Mouse (Mus musculus) neural tube, embryonic 11.5 days (tissue): ENCODE results near the gene Cntrob. TPM values are rescaled to one million over a fixed set of nuclear protein-coding genes. Genes with fewer than 3 reads are reported as not detected.
A peak's percentile ranks its signal among the peaks of the same experiment; 100 is the strongest.

Source experiments
- ATAC-seq: fragments of 200-750 bp; cut with Nextera tagmentation; 2 replicates; pipeline ENCODE4 v1.8.0; 2017; ENCODE audit warnings: moderate number of reproducible peaks, mild to moderate bottlenecking, moderate TSS enrichment, moderate library complexity; ENCODE audit not compliant: insufficient read depth, low FRiP score, low TSS enrichment
- DNase-seq: peaks from one replicate; pipeline ENCODE4 v3.0.0-alpha.2; 2015; ENCODE audit warnings: low spot score
- H3K27ac ChIP-seq: fragments of 300-500 bp; sonication (generic); 2 replicates; pipeline ENCODE4 v1.5.1; 2014; ENCODE audit warnings: low read depth, mild to moderate bottlenecking, low read length
- H3K27me3 ChIP-seq: fragments of 300-500 bp; sonication (generic); 2 replicates; pipeline ENCODE4 v1.6.1; 2014; ENCODE audit warnings: mild to moderate bottlenecking, low read length, mixed read lengths; ENCODE audit not compliant: control insufficient read depth, insufficient read depth
- H3K36me3 ChIP-seq: fragments of 300-500 bp; sonication (generic); 2 replicates; pipeline ENCODE4 v1.6.1; 2014; ENCODE audit warnings: mild to moderate bottlenecking, low read length, moderate library complexity, mixed read lengths; ENCODE audit not compliant: control insufficient read depth, insufficient read depth
- H3K4me1 ChIP-seq: fragments of 300-500 bp; sonication (generic); 2 replicates; pipeline ENCODE4 v1.6.1; 2014; ENCODE audit warnings: low read length, mixed read lengths; ENCODE audit not compliant: control insufficient read depth, insufficient read depth
- H3K4me2 ChIP-seq: fragments of 300-500 bp; sonication (generic); 2 replicates; pipeline ENCODE4 v1.6.1; 2014; ENCODE audit warnings: low read depth, mild to moderate bottlenecking, moderate library complexity
- H3K4me3 ChIP-seq: fragments of 300-500 bp; sonication (generic); 2 replicates; pipeline ENCODE4 v1.5.1; 2014; ENCODE audit warnings: low read depth, low read length
- H3K9ac ChIP-seq: fragments of 300-500 bp; sonication (generic); 2 replicates; pipeline ENCODE4 v1.6.1; 2014; ENCODE audit warnings: mild to moderate bottlenecking, low read length
- H3K9me3 ChIP-seq: fragments of 300-500 bp; sonication (generic); 2 replicates; pipeline ENCODE4 v1.6.1; 2016; ENCODE audit warnings: low read length; ENCODE audit not compliant: control insufficient read depth
- WGBS: fragments of 180-500 bp; shearing (Covaris S2); extraction: QIAGEN DNeasy Blood & Tissue Kit; methylation state at CpG from one replicate; pipeline ENCODE4 v1.1.7; 2014; 5-methylcytosine and 5-hydroxymethylcytosine counted together
- polyA plus RNA-seq: library from polyadenylated mRNA; unstranded; fragments of >200 nt; fragmentation: Nextera tagmentation; extraction: Ambion mirVana; gene quantifications from 2 replicates; pipeline ENCODE4 v1.2.1, GENCODE M21; 2014

The Cntrob gene
- polyA plus RNA-seq, 1 experiment from 2014 or later, result 23.5 TPM

DNA sequence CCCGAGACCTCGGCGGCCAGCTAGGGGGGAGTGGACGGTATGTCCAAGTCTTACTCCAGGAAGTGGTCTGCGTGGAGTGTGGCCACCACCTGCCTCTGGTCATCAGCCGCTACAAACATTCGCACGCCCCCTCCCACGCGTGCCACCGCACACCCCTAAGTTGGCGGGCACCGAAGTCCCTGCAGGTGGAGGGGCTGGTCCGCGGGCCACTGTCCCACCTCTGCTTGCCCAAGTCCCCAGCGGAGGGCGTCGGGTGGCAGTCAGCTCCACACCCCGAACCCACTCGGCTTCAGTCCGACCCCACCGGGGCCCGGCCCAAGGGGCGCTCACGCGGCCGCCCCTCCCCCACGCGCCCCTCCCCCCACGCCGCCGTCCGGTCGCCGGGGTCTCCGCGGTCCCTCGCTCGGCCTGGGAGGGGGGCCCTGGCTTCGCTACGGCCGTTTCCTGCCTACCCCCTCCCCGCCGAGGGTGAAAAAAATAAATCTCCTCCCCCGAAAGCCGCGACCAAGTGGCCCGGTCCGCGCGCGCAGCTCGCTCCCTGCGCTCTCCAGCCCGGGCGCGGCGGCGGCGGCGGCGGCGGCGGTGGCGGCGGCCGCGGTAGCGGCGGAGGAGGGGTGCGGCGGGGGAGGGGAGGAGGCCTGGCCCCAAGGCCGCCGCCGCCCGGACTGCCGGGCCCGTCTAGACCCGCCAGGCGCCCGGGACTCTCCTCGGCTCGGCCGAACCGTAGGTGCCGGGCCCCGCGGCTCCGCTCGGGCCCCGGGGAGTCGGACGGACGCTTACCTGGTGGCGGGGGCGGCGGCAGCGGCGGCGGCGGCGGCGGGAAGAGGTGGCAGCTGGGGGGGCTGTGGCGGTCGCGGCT, 45.0 kb upstream of the Cntrob start:
- Histone ChIP-seq H3K36me3 (no peaks in the 10 kb centered on the region; the same call in 1 of the 2 replicates), H3K4me2 (peak overlapping the region; percentile 84), H3K27ac (peak overlapping the region; percentile 100), H3K4me3 (peak overlapping the region; percentile 96), H3K4me1 (peaks cover 50% of the 10 kb centered on the region), H3K9ac (peak overlapping the region; percentile 99), H3K9me3 (no peaks in the 10 kb centered on the region), H3K27me3 (no peaks in the 10 kb centered on the region)
- DNase-seq, result peak; percentile 70
- peak; percentile 39; the same call in 1 of the 2 replicates for ATAC-seq
- WGBS, result under 1% methylated on average over 57 of the region's 106 CpGs

DNA sequence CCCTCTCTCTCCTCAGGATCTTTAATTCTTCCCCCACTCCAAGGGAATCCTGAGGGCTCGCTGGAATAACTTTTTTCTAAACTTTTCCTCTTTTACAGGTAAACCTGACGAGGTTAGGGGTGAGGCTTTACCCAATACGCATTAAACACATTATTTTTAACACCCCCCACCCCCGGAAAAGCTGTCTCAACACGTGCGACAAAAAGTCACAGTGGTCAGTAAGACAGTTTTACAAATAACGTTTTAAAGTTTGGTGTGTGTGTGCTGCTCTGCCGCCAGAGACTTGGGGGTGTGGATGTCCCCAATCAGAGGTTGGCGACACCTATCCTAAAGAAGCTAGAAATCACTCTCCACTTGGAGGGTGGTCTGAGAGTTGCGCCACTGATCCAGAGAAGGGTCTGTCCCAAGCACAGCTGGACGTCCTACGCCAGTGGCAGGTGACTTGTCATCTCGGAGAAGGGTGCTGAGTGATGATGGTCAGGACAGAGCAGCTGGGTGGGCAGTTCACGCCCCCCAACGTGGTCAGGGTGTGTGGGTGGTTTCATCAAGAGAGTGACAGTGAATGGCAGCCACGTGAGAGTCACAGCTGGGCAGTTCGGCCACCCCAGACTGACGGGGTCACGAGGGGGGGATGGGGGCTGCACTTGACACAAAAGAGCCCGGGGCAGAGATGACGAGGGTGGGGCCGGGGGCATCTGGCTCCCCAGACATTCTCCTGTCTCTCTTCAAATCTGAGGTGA, 44.2 kb upstream of the Cntrob start:
- WGBS, result 1% methylated on average over 22 of the region's 22 CpGs
- no peaks in the 10 kb centered on the region for H3K9me3 ChIP-seq
- H3K27me3 ChIP-seq, result no peaks in the 10 kb centered on the region
- ATAC-seq (0 out of 2 replicates have a peak, but pooled peaks have one; percentile 25), DNase-seq (no peak)
- H3K36me3 ChIP-seq, result peaks cover 3% of the 10 kb centered on the region; the same call in 1 of the 2 replicates
- peak overlapping the region; percentile 84 for H3K4me2 ChIP-seq
- H3K9ac ChIP-seq, result peak overlapping the region; percentile 99
- peak overlapping the region; percentile 100 for H3K27ac ChIP-seq
- peaks cover 50% of the 10 kb centered on the region for H3K4me1 ChIP-seq
- peak overlapping the region; percentile 96 for H3K4me3 ChIP-seq

DNA sequence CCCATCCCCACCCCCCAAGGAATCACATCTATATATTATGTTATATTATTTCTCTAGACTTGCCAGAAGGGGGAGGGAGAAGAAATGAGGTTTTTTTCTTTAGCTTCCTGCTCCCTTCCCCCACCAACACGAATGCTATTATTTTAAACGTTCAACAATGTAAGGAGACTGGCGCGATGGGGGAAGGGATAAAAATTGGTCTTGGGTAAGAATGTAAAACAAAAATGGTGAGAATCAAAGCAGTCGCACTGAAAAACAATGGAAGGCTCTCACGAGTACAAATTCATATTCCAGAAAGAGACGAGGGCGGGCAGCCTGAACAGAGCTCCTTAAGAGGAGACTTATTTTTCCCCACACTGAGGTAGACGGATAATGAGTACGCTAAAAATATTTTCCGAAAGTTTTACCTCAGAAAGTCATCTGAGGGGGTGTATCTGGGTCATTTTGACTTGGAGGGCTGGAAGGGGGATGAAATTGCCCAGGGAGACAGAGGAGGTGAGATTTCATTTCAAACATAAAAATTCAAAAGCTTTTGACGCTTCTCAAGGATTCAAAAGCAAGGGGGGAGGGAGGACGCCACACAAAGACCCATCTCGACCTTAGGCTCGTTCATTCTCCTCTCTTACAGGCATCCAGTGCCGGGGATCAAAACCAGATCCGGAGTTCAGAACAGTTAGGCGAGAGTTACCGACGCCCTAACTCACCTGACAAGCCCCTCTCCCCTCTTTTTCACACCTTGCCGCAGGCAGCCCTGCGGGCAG, 43.5 kb upstream of the Cntrob start:
- ATAC-seq, result no peak
- H3K4me2 ChIP-seq, result peak overlapping the region; percentile 84
- no peaks in the 10 kb centered on the region for H3K27me3 ChIP-seq
- no peaks in the 10 kb centered on the region for H3K9me3 ChIP-seq
- H3K4me1 ChIP-seq, result peaks cover 47% of the 10 kb centered on the region
- peak overlapping the region; percentile 100 for H3K27ac ChIP-seq
- DNase-seq, result peak; percentile 53
- H3K9ac ChIP-seq, result peak overlapping the region; percentile 99
- 0% methylated on average over 22 of the region's 22 CpGs for WGBS
- peak overlapping the region; percentile 96 for H3K4me3 ChIP-seq
- peaks cover 7% of the 10 kb centered on the region for H3K36me3 ChIP-seq

DNA sequence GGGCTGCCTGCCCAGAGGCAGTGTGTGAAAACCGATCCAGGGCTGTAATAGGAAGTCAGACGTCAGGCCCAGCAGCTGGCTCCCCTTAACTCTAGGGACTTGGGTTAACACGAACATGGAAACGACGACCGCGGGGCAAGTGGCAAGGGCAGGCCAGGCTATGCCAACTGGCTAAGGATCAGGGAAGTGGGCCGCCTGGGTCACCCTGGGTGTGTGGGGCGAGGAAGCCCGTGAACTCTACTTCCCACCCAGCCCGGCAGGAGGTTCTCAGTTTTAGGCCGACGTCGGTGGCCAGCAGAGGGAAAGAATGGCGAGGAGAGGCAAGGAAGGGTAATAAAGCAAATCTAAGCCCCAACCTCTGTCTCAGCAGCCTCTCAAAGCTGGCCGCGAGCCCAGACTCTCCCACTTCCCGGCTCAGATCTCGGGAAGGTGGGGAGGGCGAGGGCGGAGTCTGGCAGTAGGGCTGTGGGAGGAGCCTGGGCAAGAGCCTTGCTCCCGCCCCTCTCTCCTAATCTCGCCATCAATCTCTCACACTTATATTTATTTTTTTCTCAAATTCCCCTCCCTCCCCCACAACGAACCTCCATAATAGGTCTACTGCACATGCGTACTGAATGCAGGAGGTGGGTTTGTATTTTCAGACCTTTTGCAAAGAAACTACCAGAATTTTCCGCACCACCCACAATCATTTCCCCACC, 42.7 kb upstream of the Cntrob start:
- H3K27ac ChIP-seq, result peak overlapping the region; percentile 100
- WGBS, result 1% methylated on average over 26 of the region's 26 CpGs
- no peaks in the 10 kb centered on the region for H3K9me3 ChIP-seq
- peak; percentile 80 for ATAC-seq
- peak; percentile 92 for DNase-seq
- no peaks in the 10 kb centered on the region for H3K27me3 ChIP-seq
- peak overlapping the region; percentile 84 for H3K4me2 ChIP-seq
- peak overlapping the region; percentile 96 for H3K4me3 ChIP-seq
- peaks cover 15% of the 10 kb centered on the region for H3K36me3 ChIP-seq
- peaks cover 39% of the 10 kb centered on the region for H3K4me1 ChIP-seq
- H3K9ac ChIP-seq, result peak overlapping the region; percentile 55

DNA sequence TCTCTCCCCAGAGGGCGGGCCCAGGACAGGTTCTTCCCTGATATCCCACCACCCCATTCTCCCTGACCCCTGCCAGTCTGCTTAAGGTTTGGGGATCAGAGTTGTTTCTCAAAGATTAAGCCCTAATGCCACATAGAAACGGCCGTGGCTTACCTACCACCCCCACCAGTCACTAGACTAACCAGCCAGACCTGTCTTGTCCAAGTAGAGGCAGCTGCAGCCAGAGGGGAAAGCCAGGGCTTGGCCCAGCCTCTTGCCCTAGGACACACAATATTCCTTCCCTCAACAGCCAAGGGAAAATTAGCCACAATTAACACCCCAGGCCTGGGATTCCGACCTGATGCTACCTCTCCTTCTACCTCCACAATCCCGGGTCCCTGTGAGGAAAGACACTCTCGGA, 42.1 kb upstream of the Cntrob start:
- no peaks in the 10 kb centered on the region for H3K9me3 ChIP-seq
- DNase-seq (no peak), ATAC-seq (no peak)
- H3K4me2 ChIP-seq, result peak overlapping the region; percentile 84
- H3K27me3 ChIP-seq, result no peaks in the 10 kb centered on the region
- H3K27ac ChIP-seq, result peak overlapping the region; percentile 100
- peaks cover 17% of the 10 kb centered on the region for H3K36me3 ChIP-seq
- peak overlapping the region; percentile 96 for H3K4me3 ChIP-seq
- peaks cover 33% of the 10 kb centered on the region for H3K4me1 ChIP-seq
- H3K9ac ChIP-seq, result peak overlapping the region; percentile 55
- 26% methylated on average over 6 of the region's 6 CpGs for WGBS

DNA sequence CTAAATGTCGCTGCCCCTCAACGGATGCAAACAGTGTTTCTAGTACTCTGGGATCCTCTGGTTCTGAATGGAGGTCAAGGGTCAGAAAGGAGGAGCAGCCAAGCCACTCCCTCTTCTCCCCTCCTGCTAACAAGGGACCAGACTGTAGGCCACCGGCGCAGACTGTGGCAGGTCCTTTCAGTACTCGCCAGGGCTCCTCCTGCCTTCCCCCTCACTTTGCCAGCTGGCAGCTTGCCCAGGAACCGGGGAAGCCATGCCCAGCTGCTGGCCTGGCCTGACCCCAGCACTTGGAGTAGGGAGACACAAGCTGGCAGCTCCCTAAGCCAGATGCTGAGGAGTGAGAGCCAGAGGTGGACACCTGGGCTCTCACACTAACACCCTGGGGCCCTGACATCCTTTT, 41.3 kb upstream of the Cntrob start:
- DNase-seq, result peak; percentile 63
- Histone ChIP-seq H3K27me3 (no peaks in the 10 kb centered on the region), H3K4me2 (peak overlapping the region; percentile 84), H3K4me3 (no peak overlapping the region; the same call in 1 of the 2 replicates), H3K9ac (peak overlapping the region; percentile 55), H3K27ac (peak overlapping the region; percentile 72), H3K4me1 (peaks cover 29% of the 10 kb centered on the region), H3K36me3 (peaks cover 17% of the 10 kb centered on the region), H3K9me3 (no peaks in the 10 kb centered on the region)
- WGBS, result under 1% methylated on average over 6 of the region's 6 CpGs
- ATAC-seq, result no peak; the same call in 1 of the 2 replicates

DNA sequence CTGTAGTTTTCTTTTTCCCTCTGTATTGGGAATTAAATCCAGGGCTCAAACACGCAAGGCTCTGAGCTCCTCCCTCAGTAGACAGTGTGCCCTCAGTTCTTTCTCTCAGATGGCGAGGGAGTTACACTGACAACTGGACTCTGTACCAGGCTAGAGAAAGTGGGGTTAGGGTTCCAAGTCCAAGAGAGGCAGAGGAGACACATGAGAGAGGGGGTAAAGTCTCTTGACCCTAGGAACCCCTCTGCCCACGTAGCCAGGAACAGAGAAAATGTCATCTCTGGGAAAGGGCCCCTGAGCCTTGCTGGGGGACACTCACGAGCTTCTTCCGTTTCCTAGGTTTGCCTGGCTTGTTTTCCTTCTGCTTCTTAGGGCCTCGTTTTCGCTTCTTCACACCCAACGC, 40.8 kb upstream of the Cntrob start:
- no peaks in the 10 kb centered on the region for H3K9me3 ChIP-seq
- peak overlapping the region; percentile 23; the same call in 1 of the 2 replicates for H3K9ac ChIP-seq
- no peak overlapping the region for H3K4me3 ChIP-seq
- peaks cover 20% of the 10 kb centered on the region for H3K36me3 ChIP-seq
- ATAC-seq, result no peak
- WGBS, result 64% methylated on average over 8 of the region's 8 CpGs
- no peaks in the 10 kb centered on the region for H3K27me3 ChIP-seq
- peak overlapping the region; percentile 84; the same call in 1 of the 2 replicates for H3K4me2 ChIP-seq
- no peak for DNase-seq
- H3K27ac ChIP-seq, result 0 out of 2 replicates have a peak overlapping the region, but pooled peaks have one; percentile 72
- H3K4me1 ChIP-seq, result peaks cover 26% of the 10 kb centered on the region

DNA sequence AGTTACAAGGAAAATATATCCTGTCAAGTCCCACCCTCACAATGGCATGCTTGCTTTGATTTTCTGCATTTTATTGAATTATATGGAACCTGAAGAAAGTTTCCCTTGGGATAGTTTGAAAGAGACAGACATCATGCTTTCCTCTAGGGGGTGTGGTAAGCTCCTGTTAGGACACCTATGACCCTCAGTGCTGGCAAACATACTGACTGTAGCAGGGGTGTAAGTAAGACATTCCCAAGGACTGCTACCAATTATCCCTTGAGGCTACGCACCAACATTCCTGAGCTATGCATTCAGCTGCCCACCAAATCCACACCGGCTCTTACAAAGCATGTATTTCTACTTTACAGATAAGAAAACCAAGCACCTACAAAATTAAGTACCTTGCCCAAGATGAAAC, 38.9 kb upstream of the Cntrob start:
- Histone ChIP-seq H3K4me2 (no peak overlapping the region), H3K4me1 (peaks cover 21% of the 10 kb centered on the region), H3K27me3 (no peaks in the 10 kb centered on the region), H3K27ac (no peak overlapping the region), H3K4me3 (no peak overlapping the region), H3K36me3 (peaks cover 31% of the 10 kb centered on the region), H3K9me3 (no peaks in the 10 kb centered on the region), H3K9ac (no peak overlapping the region)
- DNase-seq (no peak), ATAC-seq (no peak)
- 87% methylated on average over 2 of the region's 2 CpGs for whole genome bisulfite sequencing
